Mouse (Mus musculus) lung, adult 2 months (tissue): ENCODE data around the gene Gm11238.
"Not testable (repeated sequence)": the region's sequence is repeated elsewhere in the genome, so short reads cannot be mapped to it uniquely, and the experiment has no call there.

Source experiments
- CTCF ChIP-seq: fragments of 200-500 bp; IDR thresholded peaks from 2 replicates; pipeline ENCODE4 v1.5.1; 2011; ENCODE audit warnings: mild to moderate bottlenecking, low read length, control low read depth; ENCODE audit not compliant: insufficient read depth
- POLR2A ChIP-seq: fragments of 200-500 bp; IDR thresholded peaks from 2 replicates; pipeline ENCODE4 v1.6.1; 2011; ENCODE audit warnings: low read depth, mild to moderate bottlenecking, control low read depth, low read length, borderline replicate concordance; ENCODE audit errors: extremely low read depth

- not testable (repeated sequence) for TF ChIP-seq POLR2A, CTCF
Observed at GRCm38 (mm10) chr4:73622684-73623083, 15.0 kb downstream of the Gm11238 start, which contains the start of gene Gm11237.
